Mouse (Mus musculus) limb, embryonic 14.5 days (tissue): ENCODE results near the gene Ube4b. TPM values are rescaled to one million over a fixed set of nuclear protein-coding genes. Genes with fewer than 3 reads are reported as not detected.

ENCODE experiments used
- ATAC-seq: fragments of 200-750 bp; cut with Nextera tagmentation; 2 replicates; pipeline ENCODE4 v1.8.0; 2017; ENCODE audit warnings: low read depth, moderate number of reproducible peaks, moderate TSS enrichment; ENCODE audit not compliant: low FRiP score
- DNase-seq: peaks from one replicate; pipeline ENCODE4 v3.0.0-alpha.2; 2015; ENCODE audit warnings: low spot score
- H3K27ac ChIP-seq: fragments of 300-500 bp; sonication (generic); replicated peaks from 2 replicates; pipeline ENCODE4 v1.5.1; 2014; ENCODE audit warnings: low read depth, mild to moderate bottlenecking, low read length, moderate library complexity, mixed read lengths
- H3K27me3 ChIP-seq: fragments of 300-500 bp; sonication (generic); 2 replicates; pipeline ENCODE4 v1.6.1; 2014; ENCODE audit warnings: low read length, mixed read lengths; ENCODE audit not compliant: control insufficient read depth, insufficient read depth
- H3K36me3 ChIP-seq: fragments of 300-500 bp; sonication (generic); 2 replicates; pipeline ENCODE4 v1.6.1; 2014; ENCODE audit warnings: mild to moderate bottlenecking, low read length, moderate library complexity, mixed read lengths; ENCODE audit not compliant: control insufficient read depth, insufficient read depth
- H3K4me1 ChIP-seq: fragments of 300-500 bp; sonication (generic); 2 replicates; pipeline ENCODE4 v1.6.1; 2014; ENCODE audit warnings: antibody characterized with exemption, low read length, mixed read lengths; ENCODE audit not compliant: control insufficient read depth, insufficient read depth
- H3K4me2 ChIP-seq: fragments of 300-500 bp; sonication (generic); replicated peaks from 2 replicates; pipeline ENCODE4 v1.6.1; 2014; ENCODE audit warnings: low read depth, mild to moderate bottlenecking, low read length, moderate library complexity; ENCODE audit not compliant: severe bottlenecking
- H3K4me3 ChIP-seq: fragments of 300-500 bp; sonication (generic); replicated peaks from 2 replicates; pipeline ENCODE4 v1.5.1; 2014; ENCODE audit warnings: low read length
- H3K9ac ChIP-seq: fragments of 300-500 bp; sonication (generic); 2 replicates; pipeline ENCODE4 v1.6.1; 2014; ENCODE audit warnings: mild to moderate bottlenecking, low read depth, low read length, moderate library complexity; ENCODE audit not compliant: severe bottlenecking
- H3K9me3 ChIP-seq: fragments of 300-500 bp; sonication (generic); 2 replicates; pipeline ENCODE4 v1.6.1; 2016; ENCODE audit warnings: low read length; ENCODE audit not compliant: control insufficient read depth
- POLR2A ChIP-seq: fragments of 200-500 bp; IDR thresholded peaks from 2 replicates; pipeline ENCODE4 v1.8.0; 2012; ENCODE audit warnings: inconsistent platforms, mild to moderate bottlenecking, moderate library complexity, borderline replicate concordance; ENCODE audit not compliant: insufficient read depth, insufficient read length; ENCODE audit errors: extremely low read depth
- WGBS: fragments of 180-500 bp; shearing (Covaris S2); extraction: QIAGEN DNeasy Blood & Tissue Kit; methylation state at CpG from one replicate; pipeline ENCODE4 v1.1.7; 2014; 5-methylcytosine and 5-hydroxymethylcytosine counted together
- polyA plus RNA-seq, 2 experiments: library from polyadenylated mRNA; depleted of rRNA in 1 of 2; stranded (reverse) in 1 of 2; unstranded in 1 of 2; fragments of >200 nt; fragmentation: Nextera tagmentation in 1 of 2; extraction: Ambion mirVana in 1 of 2; gene quantifications; 2 replicates each; pipeline versions ENCODE4 v1.2.1 to v1.2.3; 2012 to 2014

Gene Ube4b
- polyA plus RNA-seq, 2 experiments: 39.8 to 82.1 TPM

DNA sequence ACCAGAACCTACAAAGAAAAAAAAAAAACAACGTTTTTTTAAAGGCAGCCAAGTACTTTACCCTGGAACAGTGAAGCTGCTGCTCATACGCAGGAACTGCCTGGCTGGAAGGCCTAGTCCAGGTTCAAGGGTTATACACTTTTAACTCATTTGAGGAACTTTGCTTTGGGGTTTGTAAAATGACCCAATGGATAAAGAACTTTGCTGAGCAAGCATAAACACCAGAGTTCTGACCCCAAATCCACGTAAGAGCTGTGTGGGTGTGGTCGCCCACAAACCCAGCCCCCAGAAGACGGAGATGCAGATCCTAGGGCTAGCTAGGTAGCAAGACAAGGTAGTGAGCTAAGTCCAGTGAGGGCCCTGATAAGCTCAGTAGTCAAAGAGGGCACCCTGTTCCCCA is 19.1 kb downstream of the Ube4b start:
- H3K4me1 ChIP-seq: peaks cover 24% of the 10 kb centered on the region
- H3K27me3 ChIP-seq: no peaks in the 10 kb centered on the region
- no peaks in the 10 kb centered on the region for H3K9me3 ChIP-seq
- no peak overlapping the region for H3K4me3 ChIP-seq
- no peak overlapping the region for H3K4me2 ChIP-seq
- DNase-seq (no peak), ATAC-seq (no peak)
- no peak overlapping the region for H3K9ac ChIP-seq
- 72% methylated on average over 5 of the region's 5 CpGs for WGBS
- no peak overlapping the region for H3K27ac ChIP-seq
- no peak for TF ChIP-seq POLR2A
- H3K36me3 ChIP-seq: peaks cover 6% of the 10 kb centered on the region

DNA sequence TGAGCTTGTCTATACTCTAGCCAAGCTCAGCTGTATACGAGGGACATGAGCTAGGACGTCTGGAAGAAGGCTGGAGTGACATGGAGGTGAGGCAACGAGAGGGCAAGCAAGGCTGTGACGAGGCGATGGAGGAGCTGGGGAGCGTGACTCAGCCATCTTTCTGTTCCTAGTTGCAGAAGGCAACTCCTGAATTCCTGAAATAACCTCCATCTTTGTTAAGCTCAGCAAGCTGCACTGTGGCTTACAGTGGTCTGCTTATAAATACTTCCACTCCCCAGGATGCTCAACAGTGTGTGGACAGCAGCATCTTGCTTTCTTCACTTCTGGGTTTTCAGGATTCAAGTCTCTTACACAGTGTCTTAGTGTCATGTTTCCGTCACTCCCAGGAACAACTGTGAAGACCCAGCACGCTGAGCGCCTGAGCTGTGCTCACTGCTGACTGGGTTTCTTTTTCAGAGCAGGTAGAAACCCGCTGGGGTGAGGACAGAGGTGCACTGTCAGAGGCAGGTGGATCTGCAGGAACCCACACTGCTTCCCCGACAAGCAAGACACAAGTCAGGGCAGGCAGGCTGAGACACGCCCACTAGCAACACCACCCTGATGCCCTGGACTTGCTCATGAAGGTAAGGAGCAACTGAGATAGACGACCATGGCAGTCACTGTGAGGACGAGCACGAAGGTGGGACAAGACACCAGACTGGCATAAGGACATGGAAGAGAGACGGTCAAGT is 20.7 kb downstream of the Ube4b start:
- Histone ChIP-seq H3K4me3 (no peak overlapping the region), H3K9me3 (no peaks in the 10 kb centered on the region), H3K36me3 (peaks cover 6% of the 10 kb centered on the region), H3K4me1 (peaks cover 28% of the 10 kb centered on the region), H3K27me3 (no peaks in the 10 kb centered on the region), H3K9ac (no peak overlapping the region), H3K4me2 (no peak overlapping the region), H3K27ac (no peak overlapping the region)
- DNase-seq: no peak
- WGBS: 69% methylated on average over 16 of the region's 16 CpGs
- no peak for ATAC-seq
- no peak for TF ChIP-seq POLR2A

DNA sequence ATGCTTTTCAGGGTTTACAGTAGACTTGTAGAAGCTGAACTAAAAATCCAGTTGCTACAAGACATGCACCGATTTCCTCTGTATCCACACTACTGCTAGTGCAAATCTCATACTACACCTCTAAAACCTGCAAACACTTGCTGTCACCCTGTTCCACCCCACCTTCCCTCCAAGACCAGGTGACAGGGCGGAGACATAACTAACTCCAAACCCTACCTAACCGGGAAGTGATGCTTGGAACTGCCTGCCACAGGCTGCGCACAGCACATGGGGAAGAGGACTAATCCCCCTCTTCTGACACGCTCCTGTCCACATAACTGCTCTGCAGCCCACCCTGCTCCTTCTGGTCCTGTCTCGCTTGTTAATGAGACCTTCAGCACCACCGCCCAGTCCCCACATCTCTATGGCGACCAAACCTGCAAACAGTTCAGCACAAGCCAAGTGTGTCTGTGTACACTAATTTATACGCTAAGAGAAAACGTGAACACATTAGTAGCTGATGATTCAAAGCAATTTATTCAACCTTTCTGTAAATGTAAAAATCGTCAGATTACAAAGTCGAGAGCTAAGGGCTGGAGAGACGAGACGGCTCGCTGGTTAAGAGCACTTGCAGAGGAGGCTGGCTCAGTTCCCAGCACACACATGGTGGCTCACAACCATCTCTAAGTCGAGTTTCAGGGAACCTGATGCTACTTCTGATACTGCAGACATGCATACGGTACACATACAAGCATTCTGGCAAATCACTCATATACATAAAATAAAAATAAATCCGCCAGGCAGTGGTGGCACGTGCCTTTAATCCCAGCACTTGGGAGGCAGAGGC is 21.7 kb downstream of the Ube4b start:
- Histone ChIP-seq H3K4me3 (no peak overlapping the region), H3K27me3 (no peaks in the 10 kb centered on the region), H3K36me3 (peaks cover 6% of the 10 kb centered on the region), H3K9me3 (no peaks in the 10 kb centered on the region), H3K27ac (no peak overlapping the region), H3K4me2 (no peak overlapping the region), H3K9ac (no peak overlapping the region), H3K4me1 (peaks cover 28% of the 10 kb centered on the region)
- DNase-seq: peak; percentile 34
- 59% methylated on average over 19 of the region's 19 CpGs for WGBS
- no peak for TF ChIP-seq POLR2A
- no peak for ATAC-seq

DNA sequence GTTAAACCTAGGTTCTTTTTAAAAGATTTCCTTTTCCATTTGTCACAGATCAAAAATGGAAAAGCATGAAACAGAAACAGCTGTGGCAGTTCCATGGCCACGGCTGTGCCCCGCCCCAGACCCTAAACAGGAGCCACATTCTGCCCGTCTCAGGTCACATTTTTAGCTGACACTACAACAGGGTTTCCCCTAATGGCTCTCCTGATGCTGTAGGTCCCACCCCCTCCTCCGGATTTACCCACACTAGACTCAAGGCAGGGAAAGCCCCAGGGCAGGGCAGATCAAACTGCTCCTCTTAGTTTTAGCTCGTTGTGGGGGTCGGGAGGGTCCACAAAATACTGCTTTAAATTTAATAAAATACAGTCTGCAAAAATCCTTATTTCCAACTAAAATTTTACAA is 23.5 kb downstream of the Ube4b start:
- no peaks in the 10 kb centered on the region for H3K9me3 ChIP-seq
- H3K4me2 ChIP-seq: 0 out of 2 replicates have a peak overlapping the region, but pooled peaks have one; percentile 15
- H3K9ac ChIP-seq: no peak overlapping the region
- no peak overlapping the region for H3K27ac ChIP-seq
- peaks cover 30% of the 10 kb centered on the region for H3K4me1 ChIP-seq
- no peak for TF ChIP-seq POLR2A
- H3K36me3 ChIP-seq: peaks cover 12% of the 10 kb centered on the region
- peak; percentile 51; the same call in 1 of the 2 replicates for ATAC-seq
- 11% methylated on average over 6 of the region's 6 CpGs for WGBS
- DNase-seq: no peak
- H3K27me3 ChIP-seq: no peaks in the 10 kb centered on the region
- no peak overlapping the region for H3K4me3 ChIP-seq

DNA sequence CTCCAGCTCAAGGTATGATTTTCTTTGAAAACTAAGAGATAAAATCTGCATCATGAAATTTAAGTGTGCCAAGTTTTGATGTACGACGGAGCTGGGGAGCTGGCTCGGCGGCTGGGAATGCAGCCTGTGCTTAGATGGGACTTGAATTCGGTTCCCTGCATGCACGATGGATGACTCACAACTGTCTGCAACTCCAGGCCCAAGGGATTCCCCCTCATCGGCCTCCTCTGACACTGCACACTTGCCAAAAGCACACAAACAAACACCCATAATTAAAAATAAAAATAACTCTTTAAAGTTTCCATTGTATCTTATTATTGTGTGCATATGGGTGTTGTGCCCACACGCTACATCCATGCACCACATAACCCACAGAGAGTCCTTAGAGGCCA is 25.0 kb downstream of the Ube4b start:
- Histone ChIP-seq H3K4me1 (peaks cover 30% of the 10 kb centered on the region), H3K9me3 (no peaks in the 10 kb centered on the region), H3K4me2 (no peak overlapping the region), H3K4me3 (no peak overlapping the region), H3K36me3 (peaks cover 18% of the 10 kb centered on the region), H3K27ac (no peak overlapping the region), H3K9ac (no peak overlapping the region), H3K27me3 (no peaks in the 10 kb centered on the region)
- ATAC-seq (no peak), DNase-seq (no peak)
- 64% methylated on average over 8 of the region's 8 CpGs for WGBS
- no peak for TF ChIP-seq POLR2A
